In the genomic region with DNA sequence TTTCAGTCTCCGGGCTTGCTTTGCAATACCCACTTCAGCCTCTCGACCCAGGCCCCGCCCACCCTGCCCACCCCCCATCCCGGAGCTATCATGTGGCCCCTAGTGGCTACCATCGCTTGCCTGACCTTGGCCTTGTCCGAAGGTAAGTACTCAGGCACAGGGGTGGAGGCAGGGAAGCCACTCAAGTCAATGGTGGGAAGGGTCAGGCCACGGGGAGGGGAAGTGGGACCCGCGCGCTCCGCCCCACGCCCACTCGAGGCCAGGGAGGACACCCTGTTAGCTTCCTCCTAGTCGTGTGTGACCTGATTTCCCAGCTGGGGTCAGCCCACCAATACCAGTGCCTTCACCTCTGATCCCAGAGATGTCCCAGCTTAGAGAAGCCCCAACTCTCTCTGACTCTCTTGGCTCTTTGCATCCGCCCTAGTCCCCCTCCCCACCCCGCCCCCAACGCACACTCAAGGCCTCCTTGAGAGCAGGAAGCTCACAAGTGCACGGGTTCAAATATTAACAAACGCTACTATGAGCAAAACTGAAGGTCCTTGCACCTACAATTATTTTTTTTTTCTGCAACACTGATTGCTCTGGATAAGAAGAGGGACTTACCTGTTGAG, we compare ENCODE assay signal across 13 mouse cellular contexts. TPM values are rescaled to one million over a fixed set of nuclear protein-coding genes. Genes with fewer than 3 reads are reported as not detected.
DNase-seq lines count a peak whose midpoint lies in the region; ATAC-seq and TF ChIP-seq lines count a peak whose summit lies in the region.
"Had no signal": no experiment of that assay in that cellular context is flagged by ENCODE, and none has a peak within 500 bp of the region (broad histone marks: within the 10 kb centered on the region; RNA-seq: fewer than 3 reads in every experiment).

No protein-coding gene starts in this region.

- no peak for ATAC-seq in heart, embryonic 12.5 days (ENCODE audit: insufficient number of reproducible peaks, low FRiP score)
- no peak for ATAC-seq in hindbrain, embryonic 16.5 days

- WGBS in heart, embryonic 12.5 days, result 6% methylated on average over 19 of the region's 19 CpGs
- 6% methylated on average over 19 of the region's 19 CpGs for WGBS in hindbrain, embryonic 16.5 days

- in situ Hi-C loops in ES-E14 (cut with MboI; ENCODE audit: low sequenced_read_pairs in 2 of 2, unreplicated experiment in 2 of 2), result no loop called here

- H3K9me3 ChIP-seq in heart, embryonic 12.5 days (replicated peaks), result no peaks in the 10 kb centered on the region
- no peaks in the 10 kb centered on the region for H3K9me3 ChIP-seq in ES-E14 (ENCODE audit: control insufficient read depth, insufficient read depth, low read depth, low read length)
- H3K9me3 ChIP-seq in hindbrain, embryonic 16.5 days (ENCODE audit: control insufficient read depth, low read length), result no peaks in the 10 kb centered on the region

- no peak overlapping the region for H3K9ac ChIP-seq in heart, embryonic 12.5 days
- peak overlapping the region; percentile 33; the same call in 1 of the 2 replicates for H3K9ac ChIP-seq in ES-E14 (ENCODE audit: insufficient read depth, low read depth, low read length, poor library complexity, severe bottlenecking)
- H3K9ac ChIP-seq in hindbrain, embryonic 16.5 days (ENCODE audit: low read depth, low read length), result no peak overlapping the region
- H3K9ac ChIP-seq: liver, embryonic 14.5 days had no signal

- peak overlapping the region; percentile 11; the same call in 1 of the 2 replicates for H3K4me3 ChIP-seq in heart, embryonic 12.5 days
- peak overlapping the region; percentile 51 to 63; a peak in 3 of 4 replicates for H3K4me3 ChIP-seq in ES-E14 (ENCODE audit: insufficient read depth in 1 of 2, low read depth in 1 of 2, low read length in 2 of 2, poor library complexity in 1 of 2, severe bottlenecking in 1 of 2)
- no peak overlapping the region for H3K4me3 ChIP-seq in hindbrain, embryonic 16.5 days (ENCODE audit: low read length)

- peak overlapping the region; percentile 51 for H3K4me2 ChIP-seq in heart, embryonic 12.5 days
- H3K4me2 ChIP-seq in hindbrain, embryonic 16.5 days (ENCODE audit: low read length), result 0 out of 2 replicates have a peak overlapping the region, but pooled peaks have one; percentile 5

- H3K36me3 ChIP-seq in heart, embryonic 12.5 days, result no peaks in the 10 kb centered on the region
- H3K36me3 ChIP-seq in ES-E14 (ENCODE audit: control insufficient read depth, insufficient read depth, low read length, poor library complexity, severe bottlenecking), result no peaks in the 10 kb centered on the region
- no peaks in the 10 kb centered on the region for H3K36me3 ChIP-seq in hindbrain, embryonic 16.5 days (ENCODE audit: control insufficient read depth, insufficient read depth, low read length)

- peaks cover 12% of the 10 kb centered on the region for H3K4me1 ChIP-seq in heart, embryonic 12.5 days (replicated peaks)
- peaks cover 2 to 17% of the 10 kb centered on the region in 2 experiments; a peak in 3 of 4 replicates for H3K4me1 ChIP-seq in ES-E14 (ENCODE audit: control insufficient read depth in 2 of 2, insufficient read depth in 2 of 2, low read length in 2 of 2, poor library complexity in 1 of 2)
- H3K4me1 ChIP-seq in hindbrain, embryonic 16.5 days (ENCODE audit: control insufficient read depth, insufficient read depth, low read depth, low read length), result no peaks in the 10 kb centered on the region

- peaks cover 16% of the 10 kb centered on the region for H3K27me3 ChIP-seq in heart, embryonic 12.5 days (replicated peaks)
- H3K27me3 ChIP-seq in hindbrain, embryonic 16.5 days (replicated peaks; ENCODE audit: control insufficient read depth, insufficient read depth, low read length), result 0 out of 2 replicates have a peak, but pooled peaks cover 2% of the 10 kb centered on the region

- no peak overlapping the region for H3K27ac ChIP-seq in heart, embryonic 12.5 days (ENCODE audit: poor library complexity, severe bottlenecking)
- H3K27ac ChIP-seq in ES-E14 (ENCODE audit: insufficient read depth, low read depth, low read length, poor library complexity, severe bottlenecking), result 0 out of 2 replicates have a peak overlapping the region, but pooled peaks have one; percentile 12
- H3K27ac ChIP-seq in hindbrain, embryonic 16.5 days (ENCODE audit: low read depth, low read length), result no peak overlapping the region
- H3K27ac ChIP-seq: liver, embryonic 14.5 days had no signal

- DNase-seq in heart, postnatal 4 days, result no peak
- no peak for DNase-seq in ES-E14 (ENCODE audit: low read depth, low spot score)
- peak; percentile 62 for DNase-seq in lung, postnatal 36 days
- no peak for DNase-seq in cerebellum, postnatal 36 days
- DNase-seq in frontal cortex, postnatal 10 days (ENCODE audit: low spot score in 2 of 2), result no peak
- DNase-seq in adrenal gland, adult 18-20 months (ENCODE audit: low spot score in 2 of 2), result no peak
- DNase-seq: gastrocnemius, postnatal 14 days; kidney, postnatal 25 days had no signal

TF ChIP-seq in ES-E14, 5 proteins besides CTCF, POLR2A, EP300 and RAD21:
- TF ChIP-seq HCFC1 (IDR thresholded peaks at IDR 0.05; ENCODE audit: borderline replicate concordance, insufficient read depth, low read length) (no peak), CHD2 (IDR thresholded peaks at IDR 0.05; ENCODE audit: low read depth, low read length) (no peak), MAFK (IDR thresholded peaks at IDR 0.05; ENCODE audit: insufficient read depth, low read depth, low read length) (no peak), ZNF384 (IDR thresholded peaks at IDR 0.05; ENCODE audit: low read depth, low read length) (no peak), ZC3H11A (IDR thresholded peaks at IDR 0.05; ENCODE audit: borderline replicate concordance, low read depth, low read length) (no peak)

RNA-seq across cellular contexts. Expression of gene Klk13, which starts 1.5 kb away (rescaled TPM):
- 0.13 and 0.24 TPM in 2 replicates for polyA plus RNA-seq in heart, embryonic 12.5 days (2016; fragmentation: Nextera tagmentation; extraction: Ambion mirVana)
- not detected for total RNA-seq in heart, postnatal 4 days (2021)
- 0.36 and 1.5 TPM in 2 replicates for total RNA-seq in ES-E14 (2012; rRNA removed)
- 0.16 TPM in 2 replicates for polyA plus RNA-seq in hindbrain, embryonic 16.5 days (2015; fragmentation: Nextera tagmentation; extraction: Ambion mirVana)
- total RNA-seq in adrenal gland, adult 18-20 months (2021), result under 1 TPM in 1 of 2 experiments, not detected in 1; 0.45 TPM
- total RNA-seq: adrenal gland, postnatal 4 days; gastrocnemius, postnatal 14 days had no signal

RNA-seq across cellular contexts. Expression of gene Klk14, which starts 23.6 kb away (rescaled TPM):
- polyA plus RNA-seq in heart, embryonic 12.5 days (2016; fragmentation: Nextera tagmentation; extraction: Ambion mirVana), result not detected in 2 replicates
- total RNA-seq in heart, postnatal 4 days (2021), result not detected
- 0.18 TPM in 1 of 2 replicates, not detected in the other for total RNA-seq in ES-E14 (2012; rRNA removed)
- not detected in 2 replicates for polyA plus RNA-seq in hindbrain, embryonic 16.5 days (2015; fragmentation: Nextera tagmentation; extraction: Ambion mirVana)
- not detected for total RNA-seq in adrenal gland, adult 18-20 months (2021)
- total RNA-seq: gastrocnemius, postnatal 14 days had no signal
- polyA plus RNA-seq: neural tube, embryonic 14.5 days had no signal

RNA-seq across cellular contexts. Expression of gene Ctu1, which starts 42.0 kb away (rescaled TPM):
- 7.0 TPM in 2 replicates for polyA plus RNA-seq in heart, embryonic 12.5 days (2016; fragmentation: Nextera tagmentation; extraction: Ambion mirVana)
- total RNA-seq in heart, postnatal 4 days (2021), result 1 to 10 TPM; 4.7 to 5.6 TPM
- 9.6 and 10.0 TPM in 2 replicates for total RNA-seq in ES-E14 (2012; rRNA removed)
- 20.6 and 23.0 TPM in 2 replicates for polyA plus RNA-seq in hindbrain, embryonic 16.5 days (2015; fragmentation: Nextera tagmentation; extraction: Ambion mirVana)
- 10 to 100 TPM; 10.9 to 13.9 TPM for total RNA-seq in adrenal gland, adult 18-20 months (2021)

RNA-seq across cellular contexts. Expression of gene Siglece, which starts 53.9 kb away (rescaled TPM):
- polyA plus RNA-seq in heart, embryonic 12.5 days (2016; fragmentation: Nextera tagmentation; extraction: Ambion mirVana), result 0.19 and 0.27 TPM in 2 replicates
- under 1 TPM; 0.34 to 0.48 TPM for total RNA-seq in heart, postnatal 4 days (2021)
- not detected in 2 replicates for total RNA-seq in ES-E14 (2012; rRNA removed)
- polyA plus RNA-seq in hindbrain, embryonic 16.5 days (2015; fragmentation: Nextera tagmentation; extraction: Ambion mirVana), result 0.31 and 0.41 TPM in 2 replicates
- total RNA-seq in adrenal gland, adult 18-20 months (2021), result 1 to 10 TPM; 3.4 to 3.6 TPM

RNA-seq across cellular contexts. Expression of gene Klk12, which starts 54.9 kb away (rescaled TPM):
- not detected in 2 replicates for polyA plus RNA-seq in heart, embryonic 12.5 days (2016; fragmentation: Nextera tagmentation; extraction: Ambion mirVana)
- total RNA-seq in heart, postnatal 4 days (2021), result not detected
- total RNA-seq in ES-E14 (2012; rRNA removed), result not detected in 2 replicates
- polyA plus RNA-seq in hindbrain, embryonic 16.5 days (2015; fragmentation: Nextera tagmentation; extraction: Ambion mirVana), result not detected in 2 replicates
- not detected for total RNA-seq in adrenal gland, adult 18-20 months (2021)
- total RNA-seq: adrenal gland, postnatal 4 days; gastrocnemius, postnatal 14 days had no signal
- polyA plus RNA-seq: liver, embryonic 14.5 days; neural tube, embryonic 14.5 days had no signal
